Mouse (Mus musculus) forebrain, postnatal 0 days (tissue): ENCODE results near the gene Cds2. TPM values are rescaled to one million over a fixed set of nuclear protein-coding genes. Genes with fewer than 3 reads are reported as not detected.

Experiments
- ATAC-seq: fragments of 200-750 bp; cut with Nextera tagmentation; 2 replicates; pipeline ENCODE4 v1.8.0; 2017; ENCODE audit warnings: mild to moderate bottlenecking, moderate library complexity
- DNase-seq: peaks from one replicate; pipeline ENCODE4 v3.0.0-alpha.2; 2015
- H3K27ac ChIP-seq: fragments of 300-500 bp; sonication (generic); 2 replicates; pipeline ENCODE4 v1.5.1; 2014; ENCODE audit warnings: low read depth, mild to moderate bottlenecking, antibody characterized with exemption, low read length, moderate library complexity, mixed read lengths
- H3K27me3 ChIP-seq: fragments of 300-500 bp; sonication (generic); 2 replicates; pipeline ENCODE4 v1.6.1; 2014; ENCODE audit warnings: mild to moderate bottlenecking, low read length, mixed read lengths; ENCODE audit not compliant: insufficient read depth
- H3K36me3 ChIP-seq: fragments of 300-500 bp; sonication (generic); 2 replicates; pipeline ENCODE4 v1.6.1; 2014; ENCODE audit warnings: mild to moderate bottlenecking, moderate library complexity; ENCODE audit not compliant: insufficient read depth
- H3K4me1 ChIP-seq: fragments of 300-500 bp; sonication (generic); 2 replicates; pipeline ENCODE4 v1.6.1; 2014; ENCODE audit warnings: antibody characterized with exemption; ENCODE audit not compliant: insufficient read depth
- H3K4me2 ChIP-seq: fragments of 300-500 bp; sonication (generic); 2 replicates; pipeline ENCODE4 v1.6.1; 2014; ENCODE audit warnings: low read depth, mild to moderate bottlenecking, moderate library complexity
- H3K4me3 ChIP-seq: fragments of 300-500 bp; sonication (generic); 2 replicates; pipeline ENCODE4 v1.5.1; 2014; ENCODE audit warnings: low read depth, low read length, mixed read lengths
- H3K9ac ChIP-seq: fragments of 300-500 bp; sonication (generic); 2 replicates; pipeline ENCODE4 v1.6.1; 2014; ENCODE audit warnings: mild to moderate bottlenecking
- H3K9me3 ChIP-seq: fragments of 300-500 bp; sonication (generic); 2 replicates; pipeline ENCODE4 v1.6.1; 2016; ENCODE audit warnings: low read length
- CTCF ChIP-seq: sonication (generic); IDR thresholded peaks from 2 replicates; pipeline ENCODE4 v1.5.1; 2016; ENCODE audit warnings: antibody characterized with exemption, control low read depth, low read depth
- WGBS: fragments of 180-500 bp; shearing (Covaris S2); extraction: QIAGEN DNeasy Blood & Tissue Kit; methylation state at CpG from one replicate; pipeline ENCODE4 v1.1.7; 2014; 5-methylcytosine and 5-hydroxymethylcytosine counted together
- polyA plus RNA-seq: library from polyadenylated mRNA; unstranded; fragments of >200 nt; fragmentation: Nextera tagmentation; extraction: Ambion mirVana; gene quantifications from 2 replicates; pipeline ENCODE4 v1.2.1, GENCODE M21; 2015
- total RNA-seq: library from RNA; depleted of rRNA; stranded (reverse); fragments of >200 nt; gene quantifications from 2 replicates; pipeline ENCODE4 v1.2.3, GENCODE M21; 2014; rRNA removed

Cds2 gene
- total and polyA plus RNA-seq, 2 experiments from 2014 or later: 27.7 to 85.1 TPM

GRCm38 (mm10) chr2:132341293-132341692, 78.3 kb downstream of the Cds2 start:
- no peaks in the 10 kb centered on the region for H3K27me3 ChIP-seq
- DNase-seq (no peak), ATAC-seq (no peak)
- no peak overlapping the region for H3K9ac ChIP-seq
- H3K4me1 ChIP-seq: no peaks in the 10 kb centered on the region
- no peak for TF ChIP-seq CTCF
- WGBS: 91% methylated on average over 3 of the region's 3 CpGs
- H3K36me3 ChIP-seq: no peaks in the 10 kb centered on the region
- H3K4me3 ChIP-seq: no peak overlapping the region
- no peak overlapping the region for H3K4me2 ChIP-seq
- H3K27ac ChIP-seq: no peak overlapping the region
- H3K9me3 ChIP-seq: no peaks in the 10 kb centered on the region

DNA sequence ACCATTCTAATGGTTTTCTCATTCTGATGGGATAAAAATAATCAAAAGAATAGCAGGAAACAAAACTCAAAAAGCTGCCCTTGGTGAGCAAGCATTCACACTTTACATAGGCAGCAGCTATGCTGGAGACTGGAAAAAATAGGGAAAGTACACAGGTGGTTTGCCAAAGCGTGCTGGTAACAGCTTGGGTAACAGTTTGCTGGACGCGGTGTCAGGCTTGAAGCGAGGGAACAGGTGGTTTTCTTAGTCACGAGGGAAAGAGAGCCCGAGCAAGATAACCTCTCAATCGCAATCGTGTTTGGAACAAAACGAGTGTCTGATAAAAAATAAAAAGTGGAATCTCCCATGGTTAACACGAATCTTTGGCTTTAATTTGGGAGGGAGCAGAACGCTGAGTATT, 80.9 kb downstream of the Cds2 start:
- no peaks in the 10 kb centered on the region for H3K27me3 ChIP-seq
- DNase-seq (peak; percentile 62), ATAC-seq (no peak; the same call in 1 of the 2 replicates)
- no peaks in the 10 kb centered on the region for H3K9me3 ChIP-seq
- H3K4me3 ChIP-seq: no peak overlapping the region
- H3K27ac ChIP-seq: no peak overlapping the region
- no peak for TF ChIP-seq CTCF
- H3K4me1 ChIP-seq: no peaks in the 10 kb centered on the region
- H3K36me3 ChIP-seq: no peaks in the 10 kb centered on the region
- no peak overlapping the region for H3K9ac ChIP-seq
- no peak overlapping the region for H3K4me2 ChIP-seq
- 66% methylated on average over 11 of the region's 11 CpGs for WGBS

Other genes with a start within 250 kb of the Cds2 start
- gene Rassf2, start 232.9 kb upstream of the Cds2 start, total RNA-seq: 32.8 and 33.5 TPM in 2 replicates
- gene Rassf2, start 232.9 kb upstream of the Cds2 start, polyA plus RNA-seq: 15.3 and 19.4 TPM in 2 replicates
- gene Slc23a2, start 118.0 kb upstream of the Cds2 start, total RNA-seq: 49.2 and 57.2 TPM in 2 replicates
- gene Slc23a2, start 118.0 kb upstream of the Cds2 start, polyA plus RNA-seq: 29.0 and 36.2 TPM in 2 replicates
- gene Tmem230, start 15.3 kb upstream of the Cds2 start, total RNA-seq: 32.5 and 47.0 TPM in 2 replicates
- 37.3 and 47.1 TPM in 2 replicates for gene Tmem230, start 15.3 kb upstream of the Cds2 start, polyA plus RNA-seq
- 141 and 151 TPM in 2 replicates for gene Pcna, start 9.8 kb upstream of the Cds2 start, total RNA-seq
- gene Pcna, start 9.8 kb upstream of the Cds2 start, polyA plus RNA-seq: 124 and 136 TPM in 2 replicates
- 28.5 and 47.7 TPM in 2 replicates for gene Prokr2, start 122.3 kb downstream of the Cds2 start, total RNA-seq
- 9.0 and 14.0 TPM in 2 replicates for gene Prokr2, start 122.3 kb downstream of the Cds2 start, polyA plus RNA-seq